Mouse (Mus musculus) common myeloid progenitor, adult 5-6 weeks (primary cell): ENCODE results near the gene Mif. TPM values are rescaled to one million over a fixed set of nuclear protein-coding genes. Genes with fewer than 3 reads are reported as not detected.
"Not testable (repeated sequence)": the region's sequence is repeated elsewhere in the genome, so short reads cannot be mapped to it uniquely, and the experiment has no call there.

ENCODE experiments used
- ATAC-seq: replicated peaks from 2 replicates; pipeline ENCODE4 v1.8.0; 2016; ENCODE audit warnings: low read depth, mild to moderate bottlenecking, moderate TSS enrichment, inconsistent platforms; ENCODE audit not compliant: poor library complexity, severe bottlenecking
- total RNA-seq: library from RNA; stranded (forward); fragments of 200-1000, 187-1606 nt; gene quantifications from 2 replicates; pipeline ENCODE4 v1.2.3, GENCODE M21; 2017

Mif gene
- total RNA-seq, 1 experiment from 2014 or later = 521 TPM

DNA sequence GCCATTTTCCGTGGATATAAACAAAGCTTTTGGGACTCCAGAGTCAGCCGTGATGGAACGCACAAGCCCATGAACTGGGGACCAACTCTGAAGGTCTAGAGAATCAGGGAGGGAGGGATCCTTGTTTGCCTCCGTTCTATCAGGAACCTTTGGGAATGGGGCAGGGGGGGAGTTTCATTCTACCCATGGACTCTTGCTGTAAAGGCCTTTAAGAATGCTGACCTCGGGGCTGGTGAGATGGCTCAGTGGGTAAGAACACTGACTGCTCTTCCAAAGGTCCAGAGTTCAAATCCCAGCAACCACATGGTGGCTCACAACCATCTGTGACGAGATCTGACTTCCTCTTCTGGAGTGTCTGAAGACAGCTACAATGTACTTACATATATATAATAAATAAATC lies 16.1 kb downstream of the Mif start:
- ATAC-seq = not testable (repeated sequence)

DNA sequence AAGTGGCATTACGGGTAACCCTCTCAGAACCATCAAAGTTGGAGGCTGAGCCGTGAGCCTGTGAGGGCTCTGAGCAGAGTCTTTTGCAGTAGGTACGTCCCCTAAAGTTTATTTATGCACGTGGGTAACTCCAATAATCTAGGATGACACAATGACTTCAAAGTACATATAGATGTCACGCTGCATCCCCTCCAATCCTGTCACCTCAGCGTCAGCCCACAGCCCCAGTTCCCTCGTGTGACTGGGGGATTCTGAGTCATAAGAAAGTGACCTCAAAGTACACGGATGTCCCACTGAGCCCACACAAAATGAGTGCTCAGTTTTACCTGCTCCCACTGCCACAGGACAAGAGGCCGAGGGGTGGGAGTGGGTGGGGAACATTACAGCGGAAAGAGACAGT lies 20.9 kb downstream of the Mif start:
- ATAC-seq = no peak

DNA sequence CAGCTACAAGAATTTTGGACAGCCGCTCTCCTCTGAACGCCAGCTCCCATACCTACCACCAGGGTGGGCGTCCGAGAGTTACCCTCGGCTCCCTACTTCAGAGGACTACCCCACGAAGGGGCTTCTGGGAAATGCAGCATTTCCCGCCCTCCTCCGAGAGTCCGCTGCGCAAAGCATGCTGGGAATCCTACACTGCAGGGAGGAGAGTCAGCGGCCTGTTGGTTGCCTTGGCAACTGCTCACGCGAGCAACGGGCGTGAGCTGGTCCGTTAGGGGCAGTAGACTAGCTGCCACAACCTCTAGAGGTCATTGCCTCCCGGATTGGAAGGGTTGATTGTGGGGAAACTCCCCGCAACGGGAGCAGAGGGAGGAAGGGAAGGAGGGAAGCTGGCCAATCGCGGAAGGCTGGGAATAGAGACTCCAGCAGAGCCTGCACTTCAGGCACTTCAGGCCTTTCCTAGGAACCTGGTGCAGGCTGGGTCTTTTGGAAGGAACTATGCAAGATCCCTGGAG lies 22.7 kb downstream of the Mif start, which contains the start of gene Gstt2:
Gene Gstt2 (minus strand): TSS at position 177 of the 512 bp plus-strand sequence.
- peak; percentile 76 for ATAC-seq

DNA sequence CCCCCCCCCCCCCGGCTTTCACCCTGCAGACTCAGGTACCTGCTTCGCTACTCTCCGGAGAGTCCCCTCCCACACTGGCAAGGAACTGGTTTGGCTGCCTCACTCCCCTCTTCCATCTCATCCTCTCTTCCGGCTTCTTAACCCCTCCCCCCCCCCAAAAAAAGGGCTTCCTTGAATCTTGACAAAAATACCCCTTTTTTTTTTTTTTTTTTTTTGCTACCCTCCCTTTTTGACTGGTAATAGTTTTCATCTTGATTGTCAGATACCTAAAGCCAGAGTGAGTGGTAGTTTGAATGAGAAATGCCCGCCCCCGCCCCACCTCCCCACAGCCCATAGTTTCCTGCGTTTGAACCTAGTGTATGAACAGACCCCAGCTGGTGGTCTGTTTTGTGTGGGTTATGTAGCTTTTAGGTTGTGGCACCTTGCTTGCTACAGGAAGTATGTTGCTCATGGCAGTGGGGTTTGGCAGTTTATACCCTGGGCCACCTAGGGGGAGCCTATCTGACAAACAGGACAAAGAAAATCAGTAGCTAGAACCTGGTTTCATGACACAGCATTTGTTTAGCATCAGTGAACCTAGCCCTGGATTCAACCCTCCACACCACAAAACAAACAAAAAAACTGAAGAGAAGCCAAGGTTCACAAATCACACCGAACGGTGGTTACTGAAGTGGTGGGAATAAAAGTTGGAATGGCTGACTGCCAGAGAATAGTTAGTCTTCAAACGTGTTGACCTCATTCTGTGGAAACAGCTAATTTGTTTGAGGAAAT lies 24.1 kb downstream of the Mif start:
- peak; percentile 6; the same call in 1 of the 2 replicates for ATAC-seq

DNA sequence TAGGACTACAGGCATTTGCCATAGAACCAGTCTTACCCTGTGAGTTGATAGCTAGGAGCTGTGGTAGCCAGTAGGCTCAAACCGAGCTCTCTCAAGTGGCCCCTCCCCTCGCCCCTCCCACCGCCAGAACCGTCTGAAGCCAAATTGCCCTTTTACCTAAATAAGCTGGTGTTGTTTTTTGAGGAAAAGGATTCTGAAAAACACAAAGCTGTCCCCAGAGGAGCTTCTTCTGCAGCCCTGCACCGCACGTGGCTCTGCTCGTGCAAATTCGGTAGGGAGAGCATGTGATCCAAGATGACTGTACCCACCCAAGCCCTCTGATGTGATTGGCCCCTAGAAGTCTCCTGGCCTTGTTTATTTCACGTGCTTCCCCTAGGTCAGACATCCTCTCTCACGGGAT lies 24.7 kb downstream of the Mif start:
- ATAC-seq = peak; percentile 46

DNA sequence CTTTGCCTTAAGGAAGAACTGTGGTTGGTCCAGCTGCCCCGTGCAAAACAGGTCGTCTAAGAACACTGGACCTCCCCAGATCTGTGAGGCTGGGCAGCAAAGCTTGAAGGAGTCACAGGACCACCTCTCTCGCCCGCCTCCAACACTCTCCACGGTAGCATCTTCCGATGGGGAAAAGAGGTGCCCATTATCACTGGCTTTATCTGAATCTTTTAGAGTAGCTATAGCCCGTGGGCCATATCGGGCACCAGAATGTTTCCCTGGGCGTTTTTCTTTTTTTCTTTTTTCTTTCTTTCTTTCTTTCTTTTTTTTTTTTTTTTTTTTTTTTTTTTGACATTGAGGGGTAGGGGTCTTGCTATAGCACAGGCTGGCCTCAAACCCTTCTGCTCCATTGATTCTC lies 25.3 kb downstream of the Mif start:
- no peak for ATAC-seq

DNA sequence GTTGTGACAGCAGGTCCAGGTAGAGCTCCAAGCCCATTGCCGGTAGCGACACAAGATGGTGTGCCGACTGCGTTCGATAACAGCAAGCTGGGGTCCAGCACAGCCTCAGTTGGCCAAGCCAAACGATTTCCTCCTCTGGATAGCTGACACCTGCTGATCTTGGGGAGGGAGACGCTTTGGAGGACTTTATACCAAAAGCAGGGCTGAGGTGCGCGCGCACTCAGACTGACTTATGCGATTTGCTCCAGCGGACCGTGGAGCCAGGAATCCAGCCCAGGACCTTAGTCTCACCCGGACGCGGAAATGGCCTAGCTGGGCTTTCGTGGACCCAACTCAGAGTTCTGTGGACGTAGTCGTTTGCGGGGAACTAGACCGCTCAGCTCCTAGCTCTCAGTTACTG lies 25.8 kb downstream of the Mif start:
- ATAC-seq = peak; percentile 18

DNA sequence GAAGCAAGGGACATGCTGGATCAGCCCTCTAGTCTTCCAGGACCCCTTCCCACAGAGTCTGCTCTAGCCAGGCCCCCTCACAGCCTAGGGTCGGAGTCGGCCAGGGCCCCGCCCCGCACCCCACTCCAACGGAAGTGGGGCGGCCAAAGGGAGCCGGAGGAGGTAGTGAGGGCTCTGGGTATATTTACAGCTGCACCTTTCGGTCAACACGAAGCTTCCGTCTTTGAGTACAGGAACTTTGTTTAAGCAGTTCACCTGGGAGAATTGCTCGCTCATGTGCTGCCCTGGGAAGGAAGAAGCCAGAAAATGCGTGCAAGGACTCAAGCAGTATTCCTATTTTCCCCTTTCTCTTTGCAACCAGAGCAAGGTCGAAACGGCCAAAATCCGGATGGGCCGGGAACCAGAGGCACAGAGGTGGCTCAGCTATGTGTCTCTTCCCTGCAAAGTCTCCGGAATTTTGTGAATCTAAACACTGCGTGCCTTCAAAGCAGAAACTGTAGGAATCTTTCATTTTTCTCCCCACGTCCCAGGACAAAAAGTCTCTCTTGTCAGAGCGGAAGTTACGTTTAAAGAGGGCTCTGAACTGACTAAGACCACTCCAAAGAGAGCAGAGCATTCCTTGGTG lies 26.5 kb downstream of the Mif start:
- no peak for ATAC-seq

DNA sequence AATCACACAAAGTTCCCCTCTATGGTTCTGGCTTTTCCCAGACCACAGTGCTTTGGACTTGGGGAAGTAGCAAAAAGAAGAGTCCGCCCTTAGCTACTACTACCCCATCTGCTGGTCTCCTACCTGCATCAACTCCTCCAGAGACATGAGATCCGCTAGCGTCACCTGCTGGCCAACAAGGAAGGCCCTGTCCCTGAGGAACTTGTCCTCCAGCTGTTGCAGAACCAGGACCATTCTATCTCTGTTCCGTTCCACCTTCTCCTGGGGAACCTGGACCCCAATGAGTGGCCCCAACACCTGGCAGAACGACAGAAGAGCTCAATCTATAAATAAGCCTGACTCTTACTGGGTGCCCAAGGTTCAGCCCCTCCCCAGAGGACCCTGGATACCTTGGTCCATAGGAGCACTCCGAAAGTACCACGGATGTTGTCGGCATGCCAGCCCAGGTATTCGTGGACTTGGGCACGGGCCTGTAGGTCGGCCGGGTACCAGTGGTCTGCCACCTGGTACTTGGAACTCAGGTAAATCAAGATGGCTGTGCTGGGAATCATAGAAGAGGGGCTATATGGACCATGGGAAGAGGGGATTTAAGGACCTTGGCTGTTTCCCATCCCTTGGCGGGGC lies 27.7 kb downstream of the Mif start:
- peak; percentile 40 for ATAC-seq

DNA sequence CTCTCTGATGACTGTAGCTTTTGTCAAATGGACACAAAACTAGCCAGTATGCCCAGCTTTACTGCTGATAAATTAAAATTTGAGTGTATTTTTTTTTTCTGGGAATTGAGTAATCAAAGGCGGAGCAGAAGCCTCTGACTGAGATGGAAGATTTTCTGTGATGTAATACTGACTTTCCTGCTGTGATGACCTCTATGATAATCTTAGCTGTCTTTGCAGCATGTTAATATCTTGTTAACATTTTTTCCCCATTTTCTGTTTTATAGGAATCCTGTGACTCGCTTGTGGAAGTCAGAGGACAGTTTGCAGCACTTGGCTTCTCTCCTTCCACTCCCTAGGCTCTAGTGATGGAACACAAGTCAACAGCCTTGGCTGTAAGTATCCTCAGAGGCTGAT lies 29.8 kb downstream of the Mif start:
- ATAC-seq = no peak

DNA sequence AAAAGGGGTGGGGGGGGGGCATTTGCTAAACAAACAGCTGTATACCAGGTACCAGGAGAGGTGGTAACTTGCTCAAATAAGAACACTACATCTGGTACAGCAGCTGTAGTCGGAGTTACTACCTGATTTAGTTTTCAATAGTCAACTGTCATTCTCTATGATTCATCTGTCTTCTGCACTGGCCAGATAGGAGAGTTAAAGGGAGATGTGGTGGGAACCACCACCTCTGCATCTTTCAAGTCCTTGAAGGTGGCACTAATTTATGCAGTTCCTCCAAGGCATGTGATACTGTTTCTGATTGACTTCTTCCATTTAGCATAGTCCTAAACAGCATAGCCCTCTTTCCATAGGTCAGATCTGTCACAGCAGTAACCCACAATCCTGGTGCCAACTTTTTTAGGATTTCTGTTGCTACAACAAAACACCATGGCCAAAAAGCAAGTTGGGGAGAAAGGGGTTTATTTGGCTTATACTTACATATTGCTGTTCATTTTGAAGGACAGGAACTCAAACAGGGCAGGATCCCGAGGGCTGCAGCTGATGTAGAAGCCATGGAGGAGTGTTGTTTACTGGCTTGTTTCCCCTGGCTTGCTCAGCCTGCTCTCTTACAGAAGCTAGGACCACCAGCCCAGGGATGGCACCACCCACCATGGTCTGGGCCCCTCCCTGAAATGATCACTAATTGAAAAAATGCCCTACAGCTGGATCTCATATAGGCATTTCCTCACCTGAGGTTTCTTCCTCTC lies 30.3 kb downstream of the Mif start:
- ATAC-seq = no peak

DNA sequence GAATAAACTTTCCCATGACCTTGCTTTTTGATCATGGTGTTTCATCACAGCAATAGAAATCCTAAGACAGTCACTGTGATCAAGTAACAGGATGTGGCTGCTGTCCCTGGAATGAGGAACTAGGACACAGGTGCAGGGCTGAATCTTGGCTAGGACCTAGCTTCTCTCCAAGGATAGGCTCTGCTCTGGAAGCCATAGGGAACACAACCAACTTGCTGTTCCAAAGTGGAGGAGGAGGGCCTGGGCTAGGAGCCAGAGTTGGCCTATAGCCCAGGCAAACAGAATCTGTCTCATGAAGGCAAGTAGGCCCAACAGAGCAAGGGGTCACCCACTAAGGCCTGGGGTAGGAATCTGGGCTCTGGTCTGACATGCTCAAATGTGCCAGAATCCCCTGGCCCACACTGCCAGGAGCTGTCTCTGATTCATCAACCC lies 31.5 kb downstream of the Mif start:
- ATAC-seq = peak; percentile 59

DNA sequence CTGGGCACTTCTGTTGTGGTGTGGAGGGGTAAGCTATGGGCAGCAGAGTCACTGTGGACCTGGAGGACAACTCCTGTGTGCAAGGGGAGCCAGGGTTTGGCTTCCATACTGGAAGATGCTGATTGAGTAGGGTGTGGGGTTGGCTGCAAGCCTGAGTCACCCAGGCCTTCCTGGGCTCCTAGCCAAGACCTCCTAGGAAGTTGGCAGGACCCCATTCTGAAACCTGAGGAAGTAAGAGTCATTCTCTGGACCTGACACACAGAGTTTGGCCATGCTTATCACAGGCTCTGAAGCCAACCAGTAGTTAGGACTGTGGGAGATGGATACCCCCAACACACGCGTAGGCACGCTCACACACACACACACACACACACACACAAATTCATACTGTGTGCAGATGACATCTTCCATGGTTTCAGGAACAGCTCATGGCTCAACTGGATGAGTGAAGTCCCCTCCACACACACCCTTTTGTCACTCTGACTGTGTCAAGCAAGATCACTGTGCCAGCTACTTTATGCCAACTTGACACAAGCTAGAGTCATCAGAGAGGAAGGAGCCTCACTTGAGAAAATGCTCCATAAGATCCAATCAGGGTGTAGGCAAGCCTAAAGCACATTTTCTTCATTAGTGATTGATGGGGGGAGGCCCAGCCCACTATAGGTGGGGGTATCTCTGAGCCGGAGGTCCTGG lies 32.2 kb downstream of the Mif start:
- ATAC-seq = 0 out of 2 replicates have a peak, but pooled peaks have one; percentile 25

DNA sequence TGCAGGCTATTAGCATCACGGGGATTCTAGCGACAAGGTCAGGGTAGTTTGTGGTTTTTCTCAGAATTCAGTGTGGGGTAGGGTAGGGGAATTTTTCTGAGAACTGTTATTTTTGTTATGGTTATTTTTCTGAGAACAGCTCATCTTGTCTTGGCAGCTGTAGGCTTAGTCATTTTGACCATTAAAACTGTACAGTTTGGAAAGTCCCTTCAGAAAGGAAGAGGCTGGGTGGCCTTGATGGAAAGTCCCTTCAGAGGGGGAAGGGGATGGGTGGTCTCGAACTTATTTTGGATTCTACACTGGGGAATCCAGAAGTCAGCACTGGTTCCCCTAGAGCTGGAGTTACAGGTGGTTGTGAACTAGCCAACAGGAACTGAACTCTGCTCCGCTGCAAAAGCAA lies 35.5 kb downstream of the Mif start:
- no peak for ATAC-seq

DNA sequence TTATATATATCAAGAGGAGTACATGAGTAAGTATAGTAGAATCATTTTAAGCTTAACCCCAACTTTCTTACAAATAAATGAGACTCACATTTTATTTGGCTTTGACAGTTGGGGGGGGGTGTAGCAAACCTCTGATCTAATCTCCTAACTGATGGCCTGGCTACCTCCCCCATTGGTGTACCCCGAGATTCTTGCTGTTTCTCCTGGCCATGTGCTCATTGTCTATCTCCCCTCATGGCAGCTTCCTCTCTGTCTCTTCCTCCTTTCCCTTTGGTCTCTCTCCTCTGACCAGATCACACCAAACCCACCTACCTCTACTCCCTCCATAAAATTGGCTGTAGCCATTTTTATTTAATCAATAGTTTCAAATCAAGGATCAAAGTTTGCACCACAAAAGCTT lies 36.3 kb downstream of the Mif start:
- ATAC-seq = no peak

DNA sequence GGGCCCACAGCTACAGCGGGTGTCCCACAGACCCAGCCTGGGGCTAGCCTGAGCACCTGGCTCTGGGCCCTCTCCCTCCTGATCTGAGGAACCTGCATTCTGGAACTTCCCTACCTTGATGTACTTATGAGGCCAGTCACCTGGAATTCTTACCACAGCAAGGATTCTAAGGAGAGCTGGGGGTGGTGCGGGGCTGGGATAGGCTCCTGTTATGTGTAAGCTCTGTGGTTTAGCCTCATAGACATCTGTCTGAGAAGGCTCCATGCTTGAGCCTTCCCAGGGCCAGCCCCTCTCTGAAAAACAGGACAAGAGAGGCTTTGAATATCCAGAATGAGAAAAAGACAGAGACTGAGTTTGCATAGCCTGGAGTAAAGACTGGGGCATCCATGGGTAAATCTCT lies 37.6 kb downstream of the Mif start, which contains the start of gene Gstt4:
Gene Gstt4 (minus strand): TSS at position 101 of the 400 bp plus-strand sequence.
- ATAC-seq = no peak

DNA sequence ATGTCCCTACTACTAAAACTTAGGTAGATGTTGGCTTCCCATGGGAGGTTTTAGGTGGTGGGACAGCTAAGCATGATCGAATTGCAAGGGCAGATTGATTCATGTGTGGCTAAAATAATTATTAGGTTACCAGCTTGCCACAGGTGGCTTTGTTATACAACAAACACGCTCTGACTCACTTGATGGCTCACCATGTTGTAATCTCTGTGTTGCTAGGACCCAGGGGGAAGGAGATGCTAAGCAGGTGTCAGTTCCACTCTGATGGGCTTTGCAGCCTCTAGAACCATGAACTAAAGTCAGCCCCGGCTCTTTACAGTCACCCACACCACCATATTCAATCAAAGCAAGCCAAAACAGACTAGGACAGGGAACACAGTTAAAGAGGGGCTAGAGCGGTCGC lies 40.2 kb downstream of the Mif start:
- ATAC-seq = no peak

DNA sequence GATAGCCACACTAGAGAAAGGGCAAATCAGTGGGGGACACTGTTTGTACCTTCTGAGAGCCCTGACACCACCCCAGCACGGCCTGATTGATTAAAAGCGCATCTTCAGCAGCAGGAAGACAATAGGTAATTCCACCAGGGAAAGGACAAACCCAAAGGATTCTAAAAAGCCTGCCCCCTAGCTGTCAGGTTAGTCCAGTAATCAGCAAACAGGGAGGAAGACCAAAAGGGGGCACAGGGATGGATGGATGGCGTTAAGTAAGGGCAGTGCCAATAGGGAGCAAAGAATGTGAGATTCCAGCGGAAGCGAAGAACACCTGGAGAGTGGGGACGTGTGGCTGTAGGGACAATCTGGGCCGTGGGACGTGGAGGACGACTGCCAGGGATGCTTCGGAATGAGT lies 41.4 kb downstream of the Mif start:
- no peak for ATAC-seq
